Mouse (Mus musculus) ZHBTc4 (cell line): ENCODE results near the gene Cdx2.
A peak's percentile ranks its signal among the peaks of the same experiment; 100 is the strongest.

Experiments
- DNase-seq: peaks from one replicate; pipeline ENCODE4 v3.0.0-alpha.2; 2011; ENCODE audit warnings: low read depth, low spot score

Gene Cdx2

GRCm38 (mm10) chr5:147293127-147293910, 13.8 kb downstream of the Cdx2 start:
- DNase-seq = peak; percentile 95

- no peak for DNase-seq
Observed at GRCm38 (mm10) chr5:147292506-147293120, 14.5 kb downstream of the Cdx2 start.

- DNase-seq = no peak
Observed at GRCm38 (mm10) chr5:147291764-147292505, 15.1 kb downstream of the Cdx2 start.

GRCm38 (mm10) chr5:147284365-147284764, 22.7 kb downstream of the Cdx2 start:
- peak; percentile 62 for DNase-seq

- DNase-seq = peak; percentile 61
Observed at GRCm38 (mm10) chr5:147277547-147277925, 29.5 kb downstream of the Cdx2 start.

GRCm38 (mm10) chr5:147276701-147277546, 30.1 kb downstream of the Cdx2 start:
- DNase-seq = no peak

- no peak for DNase-seq
Observed at GRCm38 (mm10) chr5:147275761-147276160, 31.3 kb downstream of the Cdx2 start.

- peak; percentile 42 for DNase-seq
Observed at GRCm38 (mm10) chr5:147274174-147275141, 32.6 kb downstream of the Cdx2 start.

- DNase-seq = no peak
Observed at GRCm38 (mm10) chr5:147272808-147273345, 34.2 kb downstream of the Cdx2 start.

GRCm38 (mm10) chr5:147272046-147272807, 34.8 kb downstream of the Cdx2 start:
- no peak for DNase-seq

- peak; percentile 28 for DNase-seq
Observed at GRCm38 (mm10) chr5:147270673-147271655, 36.1 kb downstream of the Cdx2 start.

GRCm38 (mm10) chr5:147269926-147270672, 37.0 kb downstream of the Cdx2 start, which contains the start of gene Pdx1:
Gene Pdx1 (plus strand): TSS chr5:147269959.
- DNase-seq = peak; percentile 83

GRCm38 (mm10) chr5:147269371-147269770, 37.7 kb downstream of the Cdx2 start:
- DNase-seq = no peak

- no peak for DNase-seq
Observed at GRCm38 (mm10) chr5:147268728-147269127, 38.3 kb downstream of the Cdx2 start.

GRCm38 (mm10) chr5:147267434-147267833, 39.6 kb downstream of the Cdx2 start:
- no peak for DNase-seq

GRCm38 (mm10) chr5:147263945-147264344, 43.1 kb downstream of the Cdx2 start:
- no peak for DNase-seq

GRCm38 (mm10) chr5:147261899-147262541, 45.0 kb downstream of the Cdx2 start:
- DNase-seq = no peak
